8 mouse cellular contexts compared by ENCODE assay signal in the genomic region with DNA sequence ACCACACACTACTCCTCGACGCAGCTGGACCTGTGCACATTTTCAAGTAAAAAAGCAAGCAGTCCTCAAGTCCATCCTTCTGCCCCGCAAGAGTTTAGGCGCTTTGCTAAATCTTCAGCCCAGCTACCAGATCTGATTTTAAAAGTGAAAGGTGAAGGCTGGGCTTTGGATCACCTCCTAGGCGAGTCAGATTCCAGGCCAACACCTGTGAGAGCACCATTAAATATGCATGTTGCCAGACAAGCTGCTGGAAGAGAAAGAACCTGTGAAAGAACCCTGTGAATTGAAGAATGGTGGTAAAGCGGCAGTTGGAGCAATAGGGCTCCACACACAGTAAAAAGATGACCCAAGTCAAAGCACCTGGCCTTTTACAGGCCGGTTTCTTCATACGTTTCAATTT. TPM values are rescaled to one million over a fixed set of nuclear protein-coding genes. Genes with fewer than 3 reads are reported as not detected.
A peak's percentile ranks its signal among the peaks of the same experiment; 100 is the strongest.
DNase-seq lines count a peak whose midpoint lies in the region; ATAC-seq and TF ChIP-seq lines count a peak whose summit lies in the region.

No protein-coding gene starts in this region.

- no peaks in the 10 kb centered on the region for H3K27me3 ChIP-seq in CH12.LX (replicated peaks)
- H3K27me3 ChIP-seq in embryonic facial prominence, embryonic 15.5 days, result no peaks in the 10 kb centered on the region
- no peaks in the 10 kb centered on the region for H3K27me3 ChIP-seq in midbrain, embryonic 13.5 days

- H3K4me1 ChIP-seq in CH12.LX (ENCODE audit: control insufficient read depth in 1 of 2, insufficient read depth in 2 of 2), result peaks cover 0 to 28% of the 10 kb centered on the region in 2 experiments; a peak in 2 of 4 replicates
- peaks cover 13% of the 10 kb centered on the region for H3K4me1 ChIP-seq in embryonic facial prominence, embryonic 15.5 days
- peaks cover 24% of the 10 kb centered on the region for H3K4me1 ChIP-seq in midbrain, embryonic 13.5 days (replicated peaks)

- no peak for TF ChIP-seq RAD21 in CH12.LX (IDR thresholded peaks at IDR 0.05; ENCODE audit: low read depth, low read length)

- peak overlapping the region; percentile 93 for H3K9ac ChIP-seq in CH12.LX (ENCODE audit: insufficient read depth, low read depth)
- 0 out of 2 replicates have a peak overlapping the region, but pooled peaks have one; percentile 82 for H3K9ac ChIP-seq in embryonic facial prominence, embryonic 15.5 days
- H3K9ac ChIP-seq in midbrain, embryonic 13.5 days (replicated peaks), result peak overlapping the region; percentile 81

- in situ Hi-C loops in CH12.LX (cut with MboI; ENCODE audit: low pct_ligation_motif_present, low pct_unique_long_range_greater_than_20kb, low sequenced_read_pairs), result no loop called here

- dilution Hi-C loops in CH12.LX (cut with MboI; ENCODE audit: extremely low pct_ligation_motif_present, extremely low pct_unique_long_range_greater_than_20kb, low sequenced_read_pairs), result no loop called here

- DNase-seq in embryo, embryonic 10.5 days (ENCODE audit: low spot score), result peak; percentile 26
- DNase-seq in embryo, embryonic 10 days (ENCODE audit: low spot score), result no peak
- peak; percentile 15 for DNase-seq in CH12.LX (ENCODE audit: extremely low read depth)
- peak; percentile 36 for DNase-seq in kidney, adult 9 months
- no peak for DNase-seq in gastrocnemius, postnatal 14 days
- no peak for DNase-seq in ovary, postnatal 14 days (ENCODE audit: low spot score)

- H3K4me3 ChIP-seq in CH12.LX (replicated peaks in 1 of 3; ENCODE audit: low read depth in 2 of 3, low read length in 2 of 3, poor library complexity in 1 of 3), result peak overlapping the region; percentile 39 to 97 (median 81)
- peak overlapping the region; percentile 95 for H3K4me3 ChIP-seq in embryonic facial prominence, embryonic 15.5 days (replicated peaks)
- peak overlapping the region; percentile 69 for H3K4me3 ChIP-seq in midbrain, embryonic 13.5 days (replicated peaks)

- TF ChIP-seq CTCF in CH12.LX (conservative IDR thresholded peaks at IDR 0.05 in 1 of 2, IDR thresholded peaks at IDR 0.05 in 1 of 2; ENCODE audit: low read depth in 2 of 2, low read length in 2 of 2), result no peak

- H3K27ac ChIP-seq in CH12.LX (ENCODE audit: insufficient read depth, low read depth), result 0 out of 2 replicates have a peak overlapping the region, but pooled peaks have one; percentile 8
- 0 out of 2 replicates have a peak overlapping the region, but pooled peaks have one; percentile 39 for H3K27ac ChIP-seq in embryonic facial prominence, embryonic 15.5 days (replicated peaks)
- H3K27ac ChIP-seq in midbrain, embryonic 13.5 days, result no peak overlapping the region

- H3K4me2 ChIP-seq in CH12.LX (ENCODE audit: insufficient read depth, low read depth, poor library complexity, severe bottlenecking), result peak overlapping the region; percentile 85
- H3K4me2 ChIP-seq in embryonic facial prominence, embryonic 15.5 days (replicated peaks), result peak overlapping the region; percentile 51
- peak overlapping the region; percentile 66 for H3K4me2 ChIP-seq in midbrain, embryonic 13.5 days (replicated peaks)

- no peak for TF ChIP-seq POLR2A in CH12.LX (IDR thresholded peaks at IDR 0.05; ENCODE audit: low read depth, low read length)

- no peak for ATAC-seq in embryonic facial prominence, embryonic 15.5 days (ENCODE audit: insufficient number of reproducible peaks, low FRiP score, low TSS enrichment, low read depth)
- ATAC-seq in midbrain, embryonic 13.5 days, result no peak

- H3K9me3 ChIP-seq in CH12.LX (replicated peaks; ENCODE audit: low read length), result peaks cover under 1% of the 10 kb centered on the region
- no peaks in the 10 kb centered on the region for H3K9me3 ChIP-seq in embryonic facial prominence, embryonic 15.5 days (replicated peaks)
- H3K9me3 ChIP-seq in midbrain, embryonic 13.5 days, result peaks cover 2% of the 10 kb centered on the region; the same call in 1 of the 2 replicates

- H3K36me3 ChIP-seq in CH12.LX (replicated peaks in 1 of 2; ENCODE audit: control insufficient read depth in 1 of 2, insufficient read depth in 1 of 2, low read length in 1 of 2), result peaks cover 0 to 6% of the 10 kb centered on the region in 2 experiments
- H3K36me3 ChIP-seq in embryonic facial prominence, embryonic 15.5 days, result no peaks in the 10 kb centered on the region
- H3K36me3 ChIP-seq in midbrain, embryonic 13.5 days, result no peaks in the 10 kb centered on the region

- no peak for TF ChIP-seq EP300 in CH12.LX (IDR thresholded peaks at IDR 0.05; ENCODE audit: low read length)

- 9% methylated on average over 8 of the region's 8 CpGs for WGBS in embryonic facial prominence, embryonic 15.5 days
- WGBS in midbrain, embryonic 13.5 days, result 8% methylated on average over 8 of the region's 8 CpGs

- peaks cover 47% of the 10 kb centered on the region for H3K79me2 ChIP-seq in CH12.LX (replicated peaks; ENCODE audit: control insufficient read depth, extremely low read depth, insufficient read depth, poor library complexity, severe bottlenecking)

- intact Hi-C loops in gastrocnemius, postnatal 14 days (cut with DNase I; ENCODE audit: low total_unique reads), result no loop called here

TF ChIP-seq in CH12.LX, 34 proteins besides CTCF, POLR2A, EP300 and RAD21:
- no peak for TF ChIP-seq JUN (IDR thresholded peaks at IDR 0.05; ENCODE audit: insufficient read depth, low read depth, low read length)
- no peak for TF ChIP-seq NRF1 (IDR thresholded peaks at IDR 0.05; ENCODE audit: low read depth, low read length)
- no peak for TF ChIP-seq ZMIZ1 (IDR thresholded peaks at IDR 0.05; ENCODE audit: low read depth, low read length)
- no peak for TF ChIP-seq CHD2 (IDR thresholded peaks at IDR 0.05; ENCODE audit: low read length)
- 0 out of 2 replicates have a peak, but pooled peaks have one; percentile 6 for TF ChIP-seq MXI1 (IDR thresholded peaks at IDR 0.05; ENCODE audit: low read depth, low read length)
- no peak for TF ChIP-seq USF2 (conservative IDR thresholded peaks at IDR 0.05; ENCODE audit: low read depth, low read length)
- TF ChIP-seq PAX5 (IDR thresholded peaks at IDR 0.05; ENCODE audit: low read length), result no peak

RNA-seq across cellular contexts. Expression of gene Adss, which starts 1.4 kb away (rescaled TPM):
- total RNA-seq in CH12.LX (2012; rRNA removed) (45.2 and 54.1 TPM in 2 replicates), CH12.LX (2014; rRNA removed) (105 and 120 TPM in 2 replicates)
- polyA plus RNA-seq in CH12.LX (2012; ENCODE audit: insufficient read length, low read depth), result 88.2 and 95.5 TPM in 2 replicates
- 45.3 and 49.8 TPM in 2 replicates for polyA plus RNA-seq in embryonic facial prominence, embryonic 15.5 days (2015; fragmentation: Nextera tagmentation; extraction: Ambion mirVana)
- 44.0 and 45.0 TPM in 2 replicates for polyA plus RNA-seq in midbrain, embryonic 13.5 days (2015; fragmentation: Nextera tagmentation; extraction: Ambion mirVana)
- 10 to 100 TPM; 10.4 to 10.6 TPM for total RNA-seq in gastrocnemius, postnatal 14 days (2021)

Comparison
In these comparisons a context has a peak if more than half of its experiments do, and no peak if none do; other contexts are left out.
1. DNase-seq: peak in embryo, embryonic 10.5 days (single experiment), CH12.LX (single experiment) and kidney, adult 9 months (single experiment); none in embryo, embryonic 10 days (single experiment), gastrocnemius, postnatal 14 days (single experiment) and ovary, postnatal 14 days (single experiment).
2. Peak in every context shown above with its lines, with median percentiles within 50 percentile points of each other: H3K4me2 ChIP-seq, H3K4me3 ChIP-seq and H3K9ac ChIP-seq.